Mouse (Mus musculus) bone marrow, adult 2 months (tissue): ENCODE data around the gene Aurkb. TPM values are rescaled to one million over a fixed set of nuclear protein-coding genes. Genes with fewer than 3 reads are reported as not detected.
A peak's percentile ranks its signal among the peaks of the same experiment; 100 is the strongest.

Source experiments
- H3K27ac ChIP-seq: fragments of 200-500 bp; 2 replicates; pipeline ENCODE4 v1.5.1; 2012; ENCODE audit warnings: low read depth, mild to moderate bottlenecking, control low read depth, inconsistent platforms, low read length; ENCODE audit not compliant: control insufficient read depth, poor library complexity, insufficient read depth
- H3K4me1 ChIP-seq: fragments of 200-500 bp; 2 replicates; pipeline ENCODE4 v1.6.1; 2011; ENCODE audit warnings: low read length; ENCODE audit not compliant: control insufficient read depth, insufficient read depth
- H3K4me3 ChIP-seq: fragments of 200-500 bp; replicated peaks from 2 replicates; pipeline ENCODE3; 2011; ENCODE audit warnings: mild to moderate bottlenecking, low read depth, low read length, control low read depth; ENCODE audit not compliant: control insufficient read depth
- CTCF ChIP-seq: fragments of 200-500 bp; IDR thresholded peaks from 2 replicates; pipeline ENCODE4 v1.5.1; 2011; ENCODE audit warnings: low read length, control low read depth; ENCODE audit not compliant: control insufficient read depth, insufficient read depth
- POLR2A ChIP-seq: fragments of 200-500 bp; IDR thresholded peaks from 2 replicates; pipeline ENCODE4 v1.6.1; 2011; ENCODE audit warnings: low read depth, mild to moderate bottlenecking, control low read depth, low read length, borderline replicate concordance; ENCODE audit not compliant: control insufficient read depth
- WGBS: fragments of 180-500 bp; shearing (Covaris S2); methylation state at CpG from one replicate; pipeline ENCODE4 v1.1.7; 2018; 5-methylcytosine and 5-hydroxymethylcytosine counted together
- polyA plus RNA-seq: library from polyadenylated mRNA; stranded (reverse); fragments of >200 nt; gene quantifications from 2 replicates; pipeline ENCODE4 v1.2.4, GENCODE M21; 2011; ENCODE audit warnings: low replicate concordance; ENCODE audit not compliant: missing spikeins, insufficient read depth, insufficient read length

Gene Aurkb
- polyA plus RNA-seq, 1 experiment, result 100 TPM

GRCm38 (mm10) chr11:69059357-69059974, 14.0 kb downstream of the Aurkb start, which contains the start of gene Borcs6:
Gene Borcs6, plus strand, starts transcription at chr11:69059717.
- TF ChIP-seq POLR2A (peak; percentile 54; the same call in 1 of the 2 replicates), CTCF (no peak)
- peak within 1 kb of the TSS; percentile 97 for H3K27ac ChIP-seq
- under 1% methylated on average over 64 of the region's 64 CpGs for WGBS

GRCm38 (mm10) chr11:69059975-69060411, 14.5 kb downstream of the Aurkb start:
- Histone ChIP-seq H3K4me3 (peak overlapping the region; percentile 88), H3K4me1 (peaks cover 6% of the 10 kb centered on the region; the same call in 1 of the 2 replicates), H3K27ac (peak overlapping the region; percentile 97)
- under 1% methylated on average over 49 of the region's 49 CpGs for WGBS
- TF ChIP-seq POLR2A (no peak), CTCF (no peak)

More at GRCm38 (mm10) chr11:69059357-69059974, 14.0 kb downstream of the Aurkb start, which contains the start of gene Borcs6:
- Histone ChIP-seq H3K4me3 (peak within 1 kb of the TSS; percentile 88), H3K4me1 (peaks cover 6% of the 10 kb centered on the region; the same call in 1 of the 2 replicates)

DNA sequence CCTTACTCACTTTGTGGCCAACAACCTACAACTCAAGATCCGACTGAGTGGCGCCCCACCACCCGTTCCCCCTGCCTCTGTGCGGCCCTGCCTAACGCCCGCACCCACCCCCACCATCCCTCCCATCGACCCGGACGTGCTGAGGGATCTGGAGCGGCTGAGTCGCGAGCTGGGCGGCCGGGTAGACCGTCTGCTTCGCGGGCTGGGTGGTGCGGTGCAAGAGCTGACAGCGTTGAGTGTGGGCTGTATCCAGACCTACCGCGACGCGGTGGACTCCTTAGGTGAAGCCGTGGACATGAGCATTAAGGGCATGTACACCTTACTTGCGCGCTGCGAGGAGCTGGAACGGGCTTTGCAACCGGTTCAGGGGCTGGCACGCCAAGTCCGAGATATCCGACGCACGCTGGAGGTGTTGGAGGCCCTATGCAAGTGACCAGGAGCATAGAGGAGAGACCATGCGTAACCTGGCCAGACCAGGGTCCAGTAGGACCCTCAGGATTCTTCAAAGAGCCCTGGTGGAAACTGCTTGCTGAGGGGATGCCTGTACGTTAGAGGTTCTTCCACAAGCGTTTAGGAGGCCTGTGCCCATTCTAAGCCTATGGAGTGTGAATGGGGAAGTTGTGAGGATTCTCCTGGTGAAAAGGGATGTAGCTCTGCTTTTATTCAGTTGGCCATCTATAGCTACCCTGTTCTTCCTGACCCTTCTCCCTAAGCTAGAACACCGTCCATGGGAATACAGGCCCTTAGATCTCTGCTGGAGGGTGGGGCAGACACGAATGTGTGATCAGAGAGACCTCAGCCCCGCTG, 15.2 kb downstream of the Aurkb start:
- Histone ChIP-seq H3K4me3 (peak overlapping the region; percentile 88), H3K4me1 (peaks cover 5% of the 10 kb centered on the region; the same call in 1 of the 2 replicates), H3K27ac (peak overlapping the region; percentile 97)
- 6% methylated on average over 40 of the region's 40 CpGs for WGBS
- TF ChIP-seq POLR2A (no peak), CTCF (no peak)

GRCm38 (mm10) chr11:69061255-69061912, 15.9 kb downstream of the Aurkb start:
- peaks cover 5% of the 10 kb centered on the region; the same call in 1 of the 2 replicates for H3K4me1 ChIP-seq
- 67% methylated on average over 17 of the region's 17 CpGs for WGBS
- TF ChIP-seq CTCF (no peak), POLR2A (no peak)
- H3K27ac ChIP-seq, result no peak overlapping the region; the same call in 1 of the 2 replicates
- peak overlapping the region; percentile 88 for H3K4me3 ChIP-seq

- Histone ChIP-seq H3K27ac (no peak overlapping the region; the same call in 1 of the 2 replicates), H3K4me3 (peak overlapping the region; percentile 47)
These were observed 16.8 kb downstream of the Aurkb start for GRCm38 (mm10) chr11:69062194-69062760.

GRCm38 (mm10) chr11:69062761-69063224, 17.3 kb downstream of the Aurkb start:
- Histone ChIP-seq H3K4me3 (peak overlapping the region; percentile 78), H3K27ac (peak overlapping the region; percentile 43; the same call in 1 of the 2 replicates), H3K4me1 (peaks cover 4% of the 10 kb centered on the region; the same call in 1 of the 2 replicates)
- WGBS, result under 1% methylated on average over 19 of the region's 19 CpGs
- TF ChIP-seq POLR2A (no peak), CTCF (no peak)

More at GRCm38 (mm10) chr11:69062194-69062760, 16.8 kb downstream of the Aurkb start:
- WGBS, result 2% methylated on average over 17 of the region's 17 CpGs
- TF ChIP-seq CTCF (no peak), POLR2A (no peak)
- H3K4me1 ChIP-seq, result peaks cover 4% of the 10 kb centered on the region; the same call in 1 of the 2 replicates

GRCm38 (mm10) chr11:69063413-69064201, 18.2 kb downstream of the Aurkb start:
- H3K4me3 ChIP-seq, result peak overlapping the region; percentile 88
- H3K27ac ChIP-seq, result peak overlapping the region; percentile 40
- peaks cover 4% of the 10 kb centered on the region; the same call in 1 of the 2 replicates for H3K4me1 ChIP-seq
- no peak for TF ChIP-seq CTCF
- peak; percentile 51; the same call in 1 of the 2 replicates for TF ChIP-seq POLR2A
- WGBS, result 2% methylated on average over 31 of the region's 31 CpGs
